Mouse (Mus musculus) forebrain, embryonic 12.5 days (tissue): ENCODE results near the gene Smyd3. TPM values are rescaled to one million over a fixed set of nuclear protein-coding genes. Genes with fewer than 3 reads are reported as not detected.

Experiments
- ATAC-seq: fragments of 200-750 bp; cut with Nextera tagmentation; 2 replicates; pipeline ENCODE4 v1.8.0; 2017; ENCODE audit warnings: moderate TSS enrichment; ENCODE audit not compliant: low FRiP score
- H3K27ac ChIP-seq: fragments of 300-500 bp; sonication (generic); 2 replicates; pipeline ENCODE4 v1.5.1; 2016; ENCODE audit warnings: mild to moderate bottlenecking
- H3K27me3 ChIP-seq: fragments of 300-500 bp; sonication (generic); 2 replicates; pipeline ENCODE4 v1.6.1; 2016; ENCODE audit warnings: mild to moderate bottlenecking
- H3K36me3 ChIP-seq: fragments of 300-500 bp; sonication (generic); replicated peaks from 2 replicates; pipeline ENCODE4 v1.6.1; 2016; ENCODE audit warnings: mild to moderate bottlenecking
- H3K4me1 ChIP-seq: fragments of 300-500 bp; sonication (generic); 2 replicates; pipeline ENCODE4 v1.6.1; 2016
- H3K4me2 ChIP-seq: fragments of 300-500 bp; sonication (generic); 2 replicates; pipeline ENCODE4 v1.6.1; 2016; ENCODE audit warnings: mild to moderate bottlenecking, moderate library complexity
- H3K4me3 ChIP-seq: fragments of 300-500 bp; sonication (generic); replicated peaks from 2 replicates; pipeline ENCODE4 v1.5.1; 2016; ENCODE audit warnings: mild to moderate bottlenecking
- H3K9ac ChIP-seq: fragments of 300-500 bp; sonication (generic); 2 replicates; pipeline ENCODE4 v1.6.1; 2016; ENCODE audit warnings: mild to moderate bottlenecking
- H3K9me3 ChIP-seq: fragments of 300-500 bp; sonication (generic); 2 replicates; pipeline ENCODE4 v1.6.1; 2016
- WGBS: fragments of 180-500 bp; shearing (Covaris S2); methylation state at CpG from one replicate; pipeline ENCODE4 v1.1.7; 2016; 5-methylcytosine and 5-hydroxymethylcytosine counted together
- polyA plus RNA-seq: library from polyadenylated mRNA; unstranded; fragments of >200 nt; fragmentation: Nextera tagmentation; extraction: Ambion mirVana; gene quantifications from 2 replicates; pipeline ENCODE4 v1.2.1, GENCODE M21; 2016

Gene Smyd3
- polyA plus RNA-seq, 1 experiment from 2014 or later = 13.5 TPM

GRCm38 (mm10) chr1:179023486-179023885 is 494.4 kb downstream of the Smyd3 start:
- H3K9ac ChIP-seq = no peak overlapping the region
- no peak overlapping the region for H3K4me3 ChIP-seq
- no peak for ATAC-seq
- no peak overlapping the region for H3K4me2 ChIP-seq
- no peaks in the 10 kb centered on the region for H3K27me3 ChIP-seq
- no peaks in the 10 kb centered on the region for H3K36me3 ChIP-seq
- no peaks in the 10 kb centered on the region for H3K9me3 ChIP-seq
- 88% methylated on average over 7 of the region's 7 CpGs for WGBS
- no peaks in the 10 kb centered on the region for H3K4me1 ChIP-seq
- H3K27ac ChIP-seq = no peak overlapping the region

- Histone ChIP-seq H3K27ac (no peak overlapping the region), H3K27me3 (no peaks in the 10 kb centered on the region), H3K4me2 (no peak overlapping the region), H3K4me1 (no peaks in the 10 kb centered on the region), H3K9ac (no peak overlapping the region), H3K36me3 (no peaks in the 10 kb centered on the region), H3K4me3 (no peak overlapping the region), H3K9me3 (no peaks in the 10 kb centered on the region)
- 95% methylated on average over 10 of the region's 10 CpGs for WGBS
- ATAC-seq = no peak
Observed at GRCm38 (mm10) chr1:179017428-179017827, 500.4 kb downstream of the Smyd3 start.

- Histone ChIP-seq H3K4me1 (no peaks in the 10 kb centered on the region), H3K36me3 (no peaks in the 10 kb centered on the region), H3K4me2 (no peak overlapping the region)
Observed at GRCm38 (mm10) chr1:179013021-179013420, 504.8 kb downstream of the Smyd3 start.

GRCm38 (mm10) chr1:179012273-179012672 is 505.6 kb downstream of the Smyd3 start:
- no peaks in the 10 kb centered on the region for H3K36me3 ChIP-seq
- H3K9me3 ChIP-seq = no peaks in the 10 kb centered on the region
- no peak overlapping the region for H3K9ac ChIP-seq
- 95% methylated on average over 4 of the region's 4 CpGs for WGBS
- H3K27me3 ChIP-seq = no peaks in the 10 kb centered on the region
- no peak overlapping the region for H3K4me3 ChIP-seq
- no peak for ATAC-seq
- H3K4me2 ChIP-seq = no peak overlapping the region
- H3K4me1 ChIP-seq = no peaks in the 10 kb centered on the region
- H3K27ac ChIP-seq = no peak overlapping the region

More at GRCm38 (mm10) chr1:179013021-179013420, 504.8 kb downstream of the Smyd3 start:
- H3K4me3 ChIP-seq = no peak overlapping the region
- H3K9ac ChIP-seq = no peak overlapping the region
- no peak for ATAC-seq
- H3K27ac ChIP-seq = no peak overlapping the region
- no peaks in the 10 kb centered on the region for H3K9me3 ChIP-seq
- H3K27me3 ChIP-seq = no peaks in the 10 kb centered on the region

GRCm38 (mm10) chr1:179010756-179011155 is 507.1 kb downstream of the Smyd3 start:
- H3K4me2 ChIP-seq = no peak overlapping the region
- no peaks in the 10 kb centered on the region for H3K9me3 ChIP-seq
- no peak overlapping the region for H3K9ac ChIP-seq
- no peaks in the 10 kb centered on the region for H3K27me3 ChIP-seq
- no peak overlapping the region for H3K27ac ChIP-seq
- 86% methylated on average over 3 of the region's 3 CpGs for WGBS
- H3K36me3 ChIP-seq = no peaks in the 10 kb centered on the region
- ATAC-seq = no peak
- no peak overlapping the region for H3K4me3 ChIP-seq
- H3K4me1 ChIP-seq = no peaks in the 10 kb centered on the region

GRCm38 (mm10) chr1:179009911-179010310 is 507.9 kb downstream of the Smyd3 start:
- H3K4me1 ChIP-seq = no peaks in the 10 kb centered on the region
- no peak for ATAC-seq
- no peaks in the 10 kb centered on the region for H3K27me3 ChIP-seq
- 84% methylated on average over 3 of the region's 3 CpGs for WGBS
- H3K9ac ChIP-seq = no peak overlapping the region
- H3K36me3 ChIP-seq = no peaks in the 10 kb centered on the region
- no peak overlapping the region for H3K4me2 ChIP-seq
- H3K4me3 ChIP-seq = no peak overlapping the region
- H3K27ac ChIP-seq = no peak overlapping the region
- no peaks in the 10 kb centered on the region for H3K9me3 ChIP-seq

- Histone ChIP-seq H3K4me2 (no peak overlapping the region), H3K4me1 (peaks cover 6% of the 10 kb centered on the region; the same call in 1 of the 2 replicates), H3K27ac (no peak overlapping the region), H3K4me3 (no peak overlapping the region), H3K9me3 (no peaks in the 10 kb centered on the region), H3K36me3 (no peaks in the 10 kb centered on the region), H3K27me3 (no peaks in the 10 kb centered on the region), H3K9ac (no peak overlapping the region)
- no peak for ATAC-seq
- 78% methylated on average over 7 of the region's 7 CpGs for WGBS
Observed at GRCm38 (mm10) chr1:179004133-179004866, 513.5 kb downstream of the Smyd3 start.

GRCm38 (mm10) chr1:179003406-179004132 is 514.3 kb downstream of the Smyd3 start:
- Histone ChIP-seq H3K9me3 (no peaks in the 10 kb centered on the region), H3K27me3 (no peaks in the 10 kb centered on the region), H3K36me3 (no peaks in the 10 kb centered on the region), H3K4me1 (peaks cover 6% of the 10 kb centered on the region; the same call in 1 of the 2 replicates), H3K4me2 (no peak overlapping the region), H3K4me3 (no peak overlapping the region), H3K9ac (no peak overlapping the region), H3K27ac (no peak overlapping the region)
- 79% methylated on average over 5 of the region's 5 CpGs for WGBS
- no peak for ATAC-seq

- H3K9me3 ChIP-seq = no peaks in the 10 kb centered on the region
- H3K9ac ChIP-seq = no peak overlapping the region
- no peak overlapping the region for H3K27ac ChIP-seq
- H3K36me3 ChIP-seq = no peaks in the 10 kb centered on the region
- no peaks in the 10 kb centered on the region for H3K27me3 ChIP-seq
- no peak overlapping the region for H3K4me3 ChIP-seq
- no peak for ATAC-seq
- H3K4me1 ChIP-seq = peaks cover 6% of the 10 kb centered on the region; the same call in 1 of the 2 replicates
- WGBS = 74% methylated on average over 9 of the region's 9 CpGs
- H3K4me2 ChIP-seq = no peak overlapping the region
Observed at GRCm38 (mm10) chr1:178999876-179000528, 517.8 kb downstream of the Smyd3 start.

- ATAC-seq = no peak
- 37% methylated on average over 4 of the region's 4 CpGs for WGBS
- Histone ChIP-seq H3K9ac (no peak overlapping the region), H3K4me1 (no peaks in the 10 kb centered on the region), H3K4me3 (no peak overlapping the region), H3K27ac (no peak overlapping the region), H3K9me3 (no peaks in the 10 kb centered on the region), H3K27me3 (no peaks in the 10 kb centered on the region; the same call in 1 of the 2 replicates), H3K4me2 (no peak overlapping the region), H3K36me3 (no peaks in the 10 kb centered on the region)
Observed at GRCm38 (mm10) chr1:178997870-178998269, 520.0 kb downstream of the Smyd3 start.

GRCm38 (mm10) chr1:178994263-178994662 is 523.6 kb downstream of the Smyd3 start:
- H3K27ac ChIP-seq = no peak overlapping the region
- H3K36me3 ChIP-seq = no peaks in the 10 kb centered on the region
- peaks cover 9% of the 10 kb centered on the region; the same call in 1 of the 2 replicates for H3K4me1 ChIP-seq
- no peak overlapping the region for H3K4me3 ChIP-seq
- H3K4me2 ChIP-seq = no peak overlapping the region
- WGBS = 77% methylated on average over 7 of the region's 7 CpGs
- no peaks in the 10 kb centered on the region; the same call in 1 of the 2 replicates for H3K27me3 ChIP-seq
- no peaks in the 10 kb centered on the region for H3K9me3 ChIP-seq
- no peak for ATAC-seq
- no peak overlapping the region for H3K9ac ChIP-seq

- 87% methylated on average over 3 of the region's 3 CpGs for WGBS
- Histone ChIP-seq H3K4me2 (no peak overlapping the region), H3K4me3 (no peak overlapping the region), H3K36me3 (no peaks in the 10 kb centered on the region), H3K9me3 (no peaks in the 10 kb centered on the region), H3K27me3 (no peaks in the 10 kb centered on the region; the same call in 1 of the 2 replicates), H3K27ac (no peak overlapping the region), H3K4me1 (peaks cover 9% of the 10 kb centered on the region; the same call in 1 of the 2 replicates), H3K9ac (no peak overlapping the region)
- no peak for ATAC-seq
Observed at GRCm38 (mm10) chr1:178992503-178992902, 525.3 kb downstream of the Smyd3 start.
